Mouse (Mus musculus) CH12.LX (cell line): ENCODE data around the gene Tysnd1.

Experiments used
- CTCF ChIP-seq, 2 experiments: IDR thresholded peaks in 1 of 2; conservative IDR thresholded peaks in 1 of 2; 2 replicates each; pipeline ENCODE4 v1.5.1; 2011 to 2012; ENCODE audit warnings: low read depth in 2 of 2, low read length in 2 of 2, improper control_type of control experiment in 1 of 2, inconsistent platforms in 1 of 2, mild to moderate bottlenecking in 1 of 2, moderate library complexity in 1 of 2
- KAT2A ChIP-seq: IDR thresholded peaks from 2 replicates; pipeline ENCODE4 v1.6.1; 2012; ENCODE audit warnings: low read length, improper control_type of control experiment, inconsistent platforms; ENCODE audit not compliant: insufficient replicate concordance

GRCm38 (mm10) chr10:61679545-61679944 lies 15.8 kb upstream of the Tysnd1 start:
- TF ChIP-seq CTCF (conservative IDR thresholded peaks at IDR 0.05 in 1 of 2, IDR thresholded peaks at IDR 0.05 in 1 of 2; ENCODE audit: low read depth in 2 of 2, low read length in 2 of 2) (no peak), KAT2A (no peak)
